Mouse (Mus musculus): ENCODE data around the gene Gpnmb.

Gpnmb gene

DNA sequence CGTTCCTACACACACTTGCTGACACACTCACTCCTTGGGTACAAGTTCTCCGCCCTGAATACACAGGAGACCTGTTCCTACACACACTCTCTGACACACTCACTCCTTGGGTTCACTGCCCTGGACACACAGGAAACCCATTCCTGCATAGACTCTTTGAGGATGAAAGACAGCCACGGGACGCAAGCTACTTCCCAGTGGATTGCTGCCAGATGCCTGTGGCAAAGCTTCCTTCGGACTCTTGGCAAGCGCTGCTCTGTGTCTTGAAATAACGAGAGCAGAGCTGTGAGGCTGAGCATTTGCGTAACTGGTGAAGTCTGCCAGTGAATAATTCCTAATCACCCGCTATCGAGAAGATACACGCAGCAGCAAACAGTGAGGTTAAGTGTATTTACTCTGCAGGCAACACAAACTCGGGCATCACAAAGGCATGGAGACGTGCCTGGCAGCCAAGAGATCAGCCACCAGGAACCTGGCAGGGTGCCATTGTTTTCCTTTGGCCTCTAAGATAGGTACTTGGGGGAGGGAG, 60.7 kb downstream of the Gpnmb start:
- DNase-seq (ENCODE audit: low read depth, low spot score): no peak

DNA sequence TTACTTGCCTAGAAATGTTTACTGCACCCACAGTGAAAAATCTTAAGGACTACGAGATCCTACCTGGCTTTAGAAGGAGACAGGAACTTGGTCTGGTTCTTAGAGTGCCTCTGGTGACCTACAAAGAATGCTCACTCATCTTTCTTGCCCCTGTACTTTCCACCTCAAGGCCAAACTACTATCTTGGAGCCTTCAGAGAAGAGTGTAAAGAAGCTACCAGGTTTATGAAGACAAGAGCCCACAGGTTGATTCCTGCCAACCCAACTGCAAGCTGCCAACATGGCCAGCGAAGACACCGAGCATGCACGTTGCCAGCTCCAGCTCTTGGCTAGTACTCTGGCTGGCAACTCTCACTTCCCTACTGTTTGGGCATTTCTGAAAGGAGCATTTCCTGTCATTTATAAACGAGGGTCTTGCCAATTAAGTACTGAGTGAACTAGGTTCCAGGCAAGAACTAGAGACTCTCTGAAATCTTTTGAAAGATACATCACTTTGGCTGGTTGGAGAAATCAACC, 61.3 kb downstream of the Gpnmb start:
- DNase-seq (ENCODE audit: low read depth, low spot score): no peak

DNA sequence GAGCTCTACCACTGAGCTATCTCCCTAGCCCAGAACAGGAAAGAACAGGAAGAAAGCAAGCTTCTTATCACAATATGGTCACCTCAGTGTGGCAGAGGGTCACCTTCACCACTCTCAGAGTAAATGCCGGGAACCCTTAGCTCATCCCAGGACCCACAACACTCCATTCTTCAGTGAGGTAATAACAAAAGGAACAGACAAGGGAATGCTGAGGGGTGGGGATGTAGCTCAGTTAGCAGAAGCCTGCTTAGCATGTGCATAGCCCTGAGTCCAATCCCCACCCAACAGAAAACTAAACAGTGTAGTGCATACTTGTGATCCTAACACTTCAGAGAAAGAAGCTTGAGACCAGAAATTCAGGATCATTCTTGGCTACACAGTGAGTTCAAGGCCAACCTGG, 62.7 kb downstream of the Gpnmb start:
- no peak for DNase-seq (ENCODE audit: low read depth, low spot score)

DNA sequence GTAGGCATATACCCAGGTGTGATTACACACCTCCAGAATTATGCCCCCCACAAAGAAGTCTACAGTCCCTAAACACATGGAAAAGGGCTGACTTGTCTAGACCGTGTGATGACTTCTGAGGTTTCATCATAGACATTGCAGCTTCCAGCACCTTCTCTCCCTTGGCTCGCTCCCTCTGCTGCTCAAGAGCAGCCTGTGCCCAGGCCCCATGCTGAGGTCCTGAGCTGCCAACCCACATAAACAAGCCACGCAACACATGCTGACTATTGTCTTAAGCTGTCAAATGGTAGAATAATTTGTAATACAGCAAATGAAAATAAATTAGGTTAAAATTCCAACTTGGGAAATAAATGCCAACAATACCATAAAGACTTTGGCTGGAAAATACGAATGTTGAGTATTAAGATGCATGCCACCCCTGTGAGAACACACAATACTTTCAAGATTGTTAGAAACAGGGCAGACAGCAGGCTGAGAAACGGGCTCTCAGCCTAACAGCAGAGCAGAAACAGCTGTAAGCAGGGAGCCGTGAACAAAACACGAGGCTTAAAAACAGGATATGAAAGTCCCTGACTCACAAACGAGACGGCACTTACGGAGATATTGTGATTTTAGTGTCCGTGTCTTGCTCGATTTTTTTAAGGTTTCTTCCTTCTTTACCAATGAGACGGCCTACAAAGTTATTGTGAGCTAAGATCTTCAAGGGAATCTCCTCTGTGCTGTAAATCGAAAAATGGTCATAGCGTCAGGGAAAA, 70.6 kb downstream of the Gpnmb start:
- DNase-seq (ENCODE audit: low read depth, low spot score): no peak

DNA sequence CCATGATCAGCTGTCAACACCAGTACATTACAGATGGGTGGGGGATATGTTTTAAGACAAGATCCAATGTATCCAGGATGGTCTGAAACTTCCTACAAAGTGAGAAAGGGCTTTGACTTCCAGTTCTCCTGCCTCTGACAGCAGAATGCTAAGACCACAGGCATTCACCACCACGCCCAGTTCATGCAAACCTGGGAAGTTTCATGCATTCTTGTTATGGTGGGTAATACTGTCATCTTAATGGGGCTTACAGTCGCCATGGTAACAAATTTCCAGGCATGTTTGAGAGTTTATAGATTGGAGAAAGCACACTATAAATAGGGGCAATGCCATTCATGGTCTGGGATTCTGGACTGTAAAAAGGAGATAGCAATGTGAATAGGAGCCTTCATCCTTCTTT, 72.8 kb downstream of the Gpnmb start:
- DNase-seq (ENCODE audit: low read depth, low spot score): no peak

DNA sequence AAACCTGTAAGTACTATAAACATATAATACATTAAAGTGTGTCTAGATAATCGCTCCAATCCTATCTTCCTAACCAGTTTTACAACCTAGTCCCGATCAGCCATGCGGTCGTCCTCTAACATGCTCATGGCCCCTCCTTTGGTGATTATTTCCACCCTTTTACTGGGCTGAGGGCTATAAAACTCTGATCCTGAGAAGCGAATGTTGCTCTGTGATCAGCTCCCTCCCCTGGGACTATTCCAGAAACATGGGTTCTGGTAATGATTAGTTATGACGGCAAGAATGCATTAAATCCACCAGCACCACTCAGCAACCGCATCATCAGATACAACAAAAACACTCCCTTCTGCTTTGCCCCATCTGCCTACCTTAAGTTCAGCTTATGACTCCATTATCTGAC, 77.5 kb downstream of the Gpnmb start:
- DNase-seq (ENCODE audit: low read depth, low spot score): no peak

DNA sequence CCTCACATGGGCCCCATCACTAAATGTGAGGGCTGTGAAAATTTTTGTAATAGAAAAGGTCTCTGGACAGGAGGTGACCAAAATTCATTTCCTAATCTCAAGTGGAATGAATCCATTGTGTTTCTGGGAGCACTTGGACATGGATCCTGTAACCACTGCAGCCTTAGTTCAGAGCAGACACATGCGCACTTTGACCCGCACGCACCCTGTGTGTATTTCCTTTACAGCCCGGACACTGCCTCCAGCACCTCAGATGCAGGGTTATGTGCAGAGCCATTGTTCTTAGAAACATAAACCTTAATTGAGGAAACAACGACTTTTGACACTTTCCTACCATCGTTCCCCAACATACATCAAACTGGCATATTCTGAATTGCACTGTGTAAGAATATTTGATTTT, 78.1 kb downstream of the Gpnmb start:
- DNase-seq (ENCODE audit: low read depth, low spot score): no peak

DNA sequence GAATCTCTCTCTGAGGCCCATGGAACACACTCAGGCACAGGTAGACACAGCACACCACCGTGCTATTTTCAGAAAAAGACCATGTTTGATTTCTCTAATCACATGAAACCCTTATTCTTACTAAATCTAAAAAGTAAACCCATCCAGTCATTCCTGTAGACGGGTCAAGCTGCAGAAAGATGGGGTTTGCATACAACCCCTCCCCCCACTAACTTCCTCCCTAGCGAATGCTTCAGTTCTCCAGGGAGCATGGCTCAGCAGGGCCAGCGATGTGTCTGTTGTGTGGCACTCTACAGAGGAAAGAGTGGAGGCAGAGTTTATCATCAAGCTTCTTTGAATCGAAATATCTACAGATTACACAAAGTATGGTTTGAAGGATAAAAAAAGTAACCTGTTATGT, 79.2 kb downstream of the Gpnmb start:
- no peak for DNase-seq (ENCODE audit: low read depth, low spot score)

DNA sequence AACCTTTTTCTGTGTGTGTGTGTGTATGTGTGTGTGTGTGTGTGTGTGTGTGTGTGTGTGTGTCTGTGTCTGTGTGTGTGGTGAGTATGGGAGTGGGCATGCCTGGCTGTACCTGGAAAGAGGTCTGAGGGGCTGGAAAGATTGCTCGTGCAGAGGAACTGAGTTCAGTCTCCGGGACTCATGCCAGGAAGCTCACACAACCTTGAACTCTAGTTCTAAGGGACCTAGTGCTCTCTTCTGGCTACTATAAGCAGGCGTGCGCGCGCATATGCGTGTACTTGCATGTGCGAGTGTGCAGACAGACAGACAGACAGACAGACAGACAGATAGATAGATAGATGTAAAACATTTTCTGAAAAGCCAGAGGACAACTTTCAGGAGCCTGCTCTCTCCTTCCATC, 79.9 kb downstream of the Gpnmb start:
- DNase-seq (ENCODE audit: low read depth, low spot score): no peak

DNA sequence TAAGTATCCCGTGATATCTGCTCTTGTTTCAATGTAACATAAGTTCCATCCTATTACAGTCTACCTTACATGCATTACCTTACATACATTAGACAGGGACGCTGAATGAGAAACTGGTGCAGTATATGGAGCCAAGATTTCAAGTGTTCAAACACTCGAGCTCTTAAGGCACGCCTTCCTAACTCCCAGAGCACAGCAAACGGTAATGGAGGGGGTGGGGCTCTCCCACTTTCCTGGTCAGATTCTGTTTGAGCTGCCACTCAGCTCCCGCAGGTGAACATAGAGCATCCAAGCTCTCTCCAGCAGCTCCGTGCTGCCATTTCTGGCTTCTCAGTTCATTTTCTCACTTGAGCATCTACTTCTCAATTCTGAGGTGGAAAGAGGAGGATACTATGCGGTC, 82.1 kb downstream of the Gpnmb start:
- DNase-seq (ENCODE audit: low read depth, low spot score): no peak

DNA sequence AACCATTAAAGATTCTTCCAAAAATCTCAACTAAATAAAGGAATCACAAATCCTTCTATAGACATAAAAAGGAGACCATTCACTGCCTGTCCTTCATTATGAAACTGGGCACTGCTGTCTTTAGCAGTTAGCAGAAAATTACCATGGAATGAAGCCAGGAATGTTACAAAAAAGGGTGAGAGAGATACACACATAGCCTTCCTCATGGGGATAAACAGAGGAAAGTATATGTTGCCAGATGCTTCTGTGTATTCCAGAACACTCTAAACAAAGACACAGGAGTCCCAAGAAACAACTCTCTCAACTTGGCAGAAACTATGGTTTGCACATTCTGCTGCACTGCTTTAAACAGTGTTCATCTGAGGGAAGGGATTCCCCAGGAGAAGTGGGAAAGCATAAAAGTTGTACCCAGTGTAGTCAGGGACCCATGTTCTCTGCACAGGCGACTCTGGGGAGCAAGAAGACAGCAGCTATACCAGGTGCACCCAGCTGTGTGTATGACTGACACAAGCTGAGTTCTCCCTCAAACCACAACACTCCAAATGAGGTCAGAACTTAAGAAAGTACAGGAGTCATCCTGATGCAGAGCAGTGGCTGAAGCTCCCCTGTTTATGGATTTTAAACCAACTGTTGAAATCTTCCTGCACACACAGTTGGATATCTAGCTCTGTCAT, 83.3 kb downstream of the Gpnmb start:
- DNase-seq (ENCODE audit: low read depth, low spot score): no peak

DNA sequence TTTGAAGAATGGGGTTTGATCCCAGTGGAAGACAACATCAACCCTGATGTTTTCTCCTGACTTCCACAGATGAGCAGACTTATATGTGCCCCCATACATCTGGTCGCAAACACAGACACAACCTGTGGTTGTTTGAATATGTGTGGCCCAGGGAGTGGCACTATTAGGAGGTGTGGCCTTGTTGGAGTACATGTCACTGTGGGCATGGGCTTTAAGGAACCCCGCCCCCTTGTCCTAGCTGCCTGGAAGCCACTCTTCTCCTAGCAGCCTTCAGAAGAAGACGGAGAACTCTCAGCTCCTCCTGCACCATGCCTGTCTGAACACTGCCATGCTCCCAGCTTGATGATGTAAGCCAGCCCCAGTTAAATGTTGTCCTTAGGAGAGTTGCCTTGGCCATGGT, 84.0 kb downstream of the Gpnmb start:
- DNase-seq (ENCODE audit: low read depth, low spot score): no peak
